12 mouse cellular contexts compared by ENCODE assay signal in the genomic region with DNA sequence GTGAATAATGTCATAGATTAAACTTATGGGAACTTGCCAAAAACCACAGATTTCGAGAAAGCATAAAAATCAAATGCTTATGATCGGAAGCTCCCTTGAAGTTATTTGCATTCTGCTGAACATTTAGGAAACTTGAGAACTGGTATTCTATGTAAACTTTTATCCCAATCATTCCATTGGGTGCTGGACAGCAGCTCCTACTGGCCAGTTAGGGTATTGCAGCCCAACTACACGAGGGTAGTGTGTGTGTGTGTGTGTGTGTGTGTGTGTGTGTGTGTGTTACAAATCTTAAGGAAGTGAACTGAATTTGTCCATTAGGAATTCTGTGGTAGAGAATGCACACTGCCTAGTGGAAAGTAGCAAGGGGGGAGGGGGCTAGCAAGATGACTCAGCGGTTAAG.
DNase-seq lines count a peak whose midpoint lies in the region; ATAC-seq and TF ChIP-seq lines count a peak whose summit lies in the region.
"Had no signal": no experiment of that assay in that cellular context is flagged by ENCODE, and none has a peak within 500 bp of the region (broad histone marks: within the 10 kb centered on the region; RNA-seq: fewer than 3 reads in every experiment).

No protein-coding gene starts in this region.

- DNase-seq in left cerebral cortex, adult 2 months (ENCODE audit: extremely low spot score in 1 of 2, low spot score in 2 of 2) = no peak
- no peak for DNase-seq in left cerebral cortex, adult 11 months (ENCODE audit: low spot score)
- DNase-seq in CH12.LX (ENCODE audit: extremely low read depth) (no peak), MEL (ENCODE audit: low read depth, low spot score) (peak; percentile 34)
- DNase-seq in liver, postnatal 0 days = no peak
- DNase-seq: cerebellum, postnatal 25 days; thymus, postnatal 25 days had no signal

- TF ChIP-seq RAD21 in CH12.LX (IDR thresholded peaks at IDR 0.05; ENCODE audit: low read depth, low read length) (peak; percentile 2), MEL (IDR thresholded peaks at IDR 0.05; ENCODE audit: low read depth, low read length) (peak; percentile 42)

- no peak overlapping the region for H3K4me3 ChIP-seq in left cerebral cortex, adult 2 months
- H3K4me3 ChIP-seq in CH12.LX (replicated peaks in 1 of 3; ENCODE audit: low read depth in 2 of 3, low read length in 2 of 3, poor library complexity in 1 of 3) (no peak overlapping the region), MEL (ENCODE audit: control insufficient read depth in 1 of 2, insufficient read depth in 1 of 2, low read depth in 2 of 2, low read length in 2 of 2) (no peak overlapping the region)
- H3K4me3 ChIP-seq in liver, postnatal 0 days (ENCODE audit: low read depth, low read length) = no peak overlapping the region
- no peak overlapping the region for H3K4me3 ChIP-seq in intestine, embryonic 15.5 days (replicated peaks)
- H3K4me3 ChIP-seq: embryonic facial prominence, embryonic 15.5 days; hindbrain, embryonic 15.5 days had no signal

- TF ChIP-seq EP300 in CH12.LX (IDR thresholded peaks at IDR 0.05; ENCODE audit: low read length) = no peak
- no peak for TF ChIP-seq EP300 in MEL (IDR thresholded peaks at IDR 0.05; ENCODE audit: low read depth in 1 of 2, low read length in 2 of 2)
- TF ChIP-seq EP300 in liver, postnatal 0 days (IDR thresholded peaks at IDR 0.05; ENCODE audit: low read depth) = no peak

- intact Hi-C loops in left cerebral cortex, adult 2 months (cut with DNase I) = no loop called here

- dilution Hi-C loops in CH12.LX (cut with MboI; ENCODE audit: extremely low pct_ligation_motif_present, extremely low pct_unique_long_range_greater_than_20kb, low sequenced_read_pairs) = no loop called here

- no peak overlapping the region for H3K9ac ChIP-seq in CH12.LX (ENCODE audit: insufficient read depth, low read depth)
- no peak overlapping the region for H3K9ac ChIP-seq in MEL (ENCODE audit: control insufficient read depth, low read depth, low read length, poor library complexity, severe bottlenecking)
- no peak overlapping the region for H3K9ac ChIP-seq in liver, postnatal 0 days (replicated peaks)
- H3K9ac ChIP-seq in intestine, embryonic 15.5 days = no peak overlapping the region
- H3K9ac ChIP-seq: embryonic facial prominence, embryonic 15.5 days; hindbrain, embryonic 15.5 days had no signal

- in situ Hi-C loops in CH12.LX (cut with MboI; ENCODE audit: low pct_ligation_motif_present, low pct_unique_long_range_greater_than_20kb, low sequenced_read_pairs) = loop anchor here (10.0 kb wide), 1 partner anchor 650 kb away; no protein-coding TSS in a partner anchor

- H3K4me1 ChIP-seq in CH12.LX (ENCODE audit: control insufficient read depth in 1 of 2, insufficient read depth in 2 of 2) (peaks cover 2 to 8% of the 10 kb centered on the region in 2 experiments; a peak in 3 of 4 replicates), MEL (ENCODE audit: control insufficient read depth in 1 of 2, insufficient read depth in 2 of 2, low read length in 2 of 2) (no peaks in the 10 kb centered on the region)
- H3K4me1 ChIP-seq in liver, postnatal 0 days (ENCODE audit: insufficient read depth) = peaks cover 3% of the 10 kb centered on the region; the same call in 1 of the 2 replicates
- H3K4me1 ChIP-seq in intestine, embryonic 15.5 days (replicated peaks) = no peaks in the 10 kb centered on the region

- no peak for ATAC-seq in liver, postnatal 0 days
- ATAC-seq in intestine, embryonic 15.5 days = no peak
- ATAC-seq in activated CD4-positive, CD25-positive, alpha-beta regulatory T cell, adult 4 months = no peak

- H3K9me3 ChIP-seq in CH12.LX (replicated peaks; ENCODE audit: low read length) = no peaks in the 10 kb centered on the region
- no peaks in the 10 kb centered on the region for H3K9me3 ChIP-seq in MEL (replicated peaks; ENCODE audit: insufficient read depth, low read length)
- no peaks in the 10 kb centered on the region for H3K9me3 ChIP-seq in liver, postnatal 0 days (ENCODE audit: low read length)
- H3K9me3 ChIP-seq in intestine, embryonic 15.5 days = no peaks in the 10 kb centered on the region
- H3K9me3 ChIP-seq: embryonic facial prominence, embryonic 15.5 days; hindbrain, embryonic 15.5 days had no signal

- H3K27me3 ChIP-seq in CH12.LX (replicated peaks) (no peaks in the 10 kb centered on the region), MEL (ENCODE audit: control insufficient read depth in 1 of 2, insufficient read depth in 2 of 2, low read length in 2 of 2) (no peaks in the 10 kb centered on the region)
- no peaks in the 10 kb centered on the region for H3K27me3 ChIP-seq in liver, postnatal 0 days (ENCODE audit: insufficient read depth, low read length)
- no peaks in the 10 kb centered on the region for H3K27me3 ChIP-seq in intestine, embryonic 15.5 days (replicated peaks)
- H3K27me3 ChIP-seq: embryonic facial prominence, embryonic 15.5 days; hindbrain, embryonic 15.5 days had no signal

- peak; percentile 30 for TF ChIP-seq CTCF in left cerebral cortex, adult 2 months (IDR thresholded peaks at IDR 0.05)
- TF ChIP-seq CTCF in CH12.LX (conservative IDR thresholded peaks at IDR 0.05 in 1 of 2, IDR thresholded peaks at IDR 0.05 in 1 of 2; ENCODE audit: low read depth in 2 of 2, low read length in 2 of 2) (peak; percentile 26 to 53; a peak in 2 of 4 replicates), MEL (IDR thresholded peaks at IDR 0.05 in 2 of 3, conservative IDR thresholded peaks at IDR 0.05 in 1 of 3; ENCODE audit: control insufficient read depth in 1 of 3, insufficient read depth in 1 of 3, low read depth in 2 of 3, low read length in 3 of 3, poor library complexity in 1 of 3, severe bottlenecking in 1 of 3) (peak; percentile 60 to 67 (median 60))
- peak; percentile 74 for TF ChIP-seq CTCF in liver, postnatal 0 days (IDR thresholded peaks at IDR 0.05; ENCODE audit: low read depth)

- TF ChIP-seq POLR2A in CH12.LX (IDR thresholded peaks at IDR 0.05; ENCODE audit: low read depth, low read length) = no peak
- no peak for TF ChIP-seq POLR2A in MEL (IDR thresholded peaks at IDR 0.05; ENCODE audit: control insufficient read depth in 1 of 2, insufficient read depth in 1 of 2, low read depth in 1 of 2, low read length in 2 of 2, poor library complexity in 1 of 2)

- no peak overlapping the region for H3K27ac ChIP-seq in left cerebral cortex, adult 2 months
- H3K27ac ChIP-seq in CH12.LX (ENCODE audit: insufficient read depth, low read depth) = no peak overlapping the region
- H3K27ac ChIP-seq in MEL (ENCODE audit: control insufficient read depth, low read depth, low read length) = no peak overlapping the region
- no peak overlapping the region for H3K27ac ChIP-seq in liver, postnatal 0 days (ENCODE audit: low read depth)
- no peak overlapping the region for H3K27ac ChIP-seq in intestine, embryonic 15.5 days
- H3K27ac ChIP-seq: embryonic facial prominence, embryonic 15.5 days; hindbrain, embryonic 15.5 days; macrophage had no signal

- 66% methylated on average over 4 of the region's 4 CpGs for WGBS in liver, postnatal 0 days (ENCODE audit: insufficient replicate concordance)
- 85% methylated on average over 4 of the region's 4 CpGs for WGBS in intestine, embryonic 15.5 days

- H3K4me2 ChIP-seq in CH12.LX (ENCODE audit: insufficient read depth, low read depth, poor library complexity, severe bottlenecking) = no peak overlapping the region
- H3K4me2 ChIP-seq in liver, postnatal 0 days (ENCODE audit: low read depth, low read length) = no peak overlapping the region
- H3K4me2 ChIP-seq in intestine, embryonic 15.5 days (replicated peaks) = no peak overlapping the region
- H3K4me2 ChIP-seq: embryonic facial prominence, embryonic 15.5 days; hindbrain, embryonic 15.5 days had no signal

- H3K36me3 ChIP-seq in CH12.LX (replicated peaks in 1 of 2; ENCODE audit: control insufficient read depth in 1 of 2, insufficient read depth in 1 of 2, low read length in 1 of 2) (no peaks in the 10 kb centered on the region), MEL (ENCODE audit: control insufficient read depth in 1 of 2, insufficient read depth in 2 of 2, low read length in 2 of 2) (no peaks in the 10 kb centered on the region)
- no peaks in the 10 kb centered on the region for H3K36me3 ChIP-seq in liver, postnatal 0 days (replicated peaks; ENCODE audit: insufficient read depth, low read length)
- H3K36me3 ChIP-seq in intestine, embryonic 15.5 days = no peaks in the 10 kb centered on the region
- H3K36me3 ChIP-seq: embryonic facial prominence, embryonic 15.5 days; hindbrain, embryonic 15.5 days had no signal

- H3K79me2 ChIP-seq in CH12.LX (replicated peaks; ENCODE audit: control insufficient read depth, extremely low read depth, insufficient read depth, poor library complexity, severe bottlenecking) (no peaks in the 10 kb centered on the region), MEL (ENCODE audit: control insufficient read depth, insufficient read depth, low read length, poor library complexity) (no peaks in the 10 kb centered on the region)

TF ChIP-seq in CH12.LX, 34 proteins besides CTCF, POLR2A, EP300 and RAD21:
- TF ChIP-seq JUND (conservative IDR thresholded peaks at IDR 0.05; ENCODE audit: low read depth, low read length) (no peak), ZNF384 (IDR thresholded peaks at IDR 0.05; ENCODE audit: low read depth, low read length) (no peak), RCOR1 (conservative IDR thresholded peaks at IDR 0.05; ENCODE audit: low read depth, low read length) (no peak), GABPA (IDR thresholded peaks at IDR 0.05; ENCODE audit: insufficient replicate concordance, low read depth, low read length) (no peak), POLR2AphosphoS2 (IDR thresholded peaks at IDR 0.05; ENCODE audit: low read depth, low read length) (no peak), SMC3 (IDR thresholded peaks at IDR 0.05; ENCODE audit: low read depth, low read length) (no peak; the same call in 1 of the 2 replicates), MEF2A (IDR thresholded peaks at IDR 0.05; ENCODE audit: borderline replicate concordance, low read depth, low read length) (no peak), BHLHE40 (IDR thresholded peaks at IDR 0.05; ENCODE audit: low read depth, low read length) (no peak), MAZ (IDR thresholded peaks at IDR 0.05; ENCODE audit: low read depth, low read length) (no peak)
TF ChIP-seq in CH12.LX: peak in this region for 0.

TF ChIP-seq in MEL, 35 proteins besides CTCF, POLR2A, EP300 and RAD21:
- TF ChIP-seq SMC3 (IDR thresholded peaks at IDR 0.05; ENCODE audit: low read depth, low read length) = peak; percentile 36
- TF ChIP-seq E2F4 (IDR thresholded peaks at IDR 0.05; ENCODE audit: borderline replicate concordance, low read depth, low read length) = no peak
